Mouse (Mus musculus) layer of hippocampus, postnatal 10 days (tissue): ENCODE data around the gene Scn3b. TPM values are rescaled to one million over a fixed set of nuclear protein-coding genes. Genes with fewer than 3 reads are reported as not detected.

Source experiments
- DNase-seq, 2 experiments: peaks; one replicate each; pipeline ENCODE4 v3.0.0; 2021; ENCODE audit warnings: low spot score in 2 of 2
- total RNA-seq, 2 experiments: library from RNA; stranded (reverse); gene quantifications; 2 replicates each; pipeline ENCODE4 v1.2.3; 2021

Gene Scn3b
- total RNA-seq, 2 experiments from 2014 or later, result 205 to 209 TPM

GRCm38 (mm10) chr9:40333649-40334396 is 64.8 kb downstream of the Scn3b start:
- DNase-seq, result peak; percentile 94

DNA sequence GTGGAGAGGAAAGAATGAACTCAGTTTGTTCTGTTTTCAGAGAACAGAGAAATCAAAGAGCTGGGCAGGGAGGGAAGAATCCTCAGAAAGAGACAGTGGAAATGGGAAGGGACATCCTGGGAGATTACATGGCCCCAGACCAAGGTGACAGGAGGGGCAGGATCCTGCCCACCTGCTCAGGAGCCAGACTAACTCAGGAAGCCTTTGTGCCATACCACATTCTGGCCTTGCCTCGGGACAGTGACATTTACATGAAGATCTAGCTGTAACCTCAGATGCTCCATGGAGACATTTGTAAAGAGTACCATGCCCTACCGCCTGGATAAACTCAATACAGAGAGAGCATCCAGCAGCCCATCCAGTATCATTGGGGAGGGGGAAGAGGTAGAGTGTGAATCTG is 65.6 kb downstream of the Scn3b start:
- no peak for DNase-seq

GRCm38 (mm10) chr9:40336701-40337100 is 67.7 kb downstream of the Scn3b start:
- DNase-seq, result peak in 1 of 2 experiments; percentile 69

GRCm38 (mm10) chr9:40337131-40337820 is 68.3 kb downstream of the Scn3b start:
- no peak for DNase-seq

GRCm38 (mm10) chr9:40339578-40339977 is 70.6 kb downstream of the Scn3b start:
- peak in 1 of 2 experiments; percentile 54 for DNase-seq

Other genes starting within 250 kb of the Scn3b start
- not detected for gene Olfr981, start 247.8 kb upstream of the Scn3b start, total RNA-seq
- gene Olfr982, start 195.4 kb upstream of the Scn3b start, total RNA-seq, result not detected
- gene Olfr983, start 175.6 kb upstream of the Scn3b start, total RNA-seq, result not detected
- gene Olfr984, start 155.0 kb upstream of the Scn3b start, total RNA-seq, result under 1 TPM in 1 of 2 experiments, not detected in 1; 0.07 TPM
- gene Olfr985, start 139.0 kb upstream of the Scn3b start, total RNA-seq, result not detected
- not detected for gene Tmem225, start 121.1 kb upstream of the Scn3b start, total RNA-seq
- gene Olfr986, start 88.3 kb upstream of the Scn3b start, total RNA-seq, result not detected
- 1 to 10 TPM; 4.9 to 5.2 TPM for gene Zfp202, start 76.9 kb upstream of the Scn3b start, total RNA-seq